In genomic region chr19:39285637-39286036, GRCm38 (mm10) we compare ENCODE assay signal across 46 mouse cellular contexts. TPM values are rescaled to one million over a fixed set of nuclear protein-coding genes. Genes with fewer than 3 reads are reported as not detected.
"Had no signal": no experiment of that assay in that cellular context is flagged by ENCODE, and none has a peak within 500 bp of the region (broad histone marks: within the 10 kb centered on the region; RNA-seq: fewer than 3 reads in every experiment).

No protein-coding gene starts in this region.

- H3K36me3 ChIP-seq: limb, embryonic 10.5 days; limb, embryonic 12.5 days; limb, embryonic 13.5 days; limb, embryonic 15.5 days; liver, embryonic 13.5 days; liver, embryonic 15.5 days; lung, embryonic 15.5 days; midbrain, embryonic 10.5 days; midbrain, embryonic 12.5 days; midbrain, embryonic 13.5 days; midbrain, embryonic 15.5 days; neural tube, embryonic 12.5 days had no signal

- H3K4me3 ChIP-seq: left cerebral cortex, adult 2 months; limb, embryonic 10.5 days; limb, embryonic 12.5 days; limb, embryonic 13.5 days; limb, embryonic 15.5 days; liver, embryonic 13.5 days; liver, embryonic 15.5 days; lung, embryonic 15.5 days; megakaryocyte, embryonic 14.5 days; midbrain, embryonic 10.5 days; midbrain, embryonic 12.5 days; midbrain, embryonic 13.5 days; midbrain, embryonic 15.5 days; myocyte; neural tube, embryonic 12.5 days had no signal

- H3K27ac ChIP-seq: left cerebral cortex, adult 2 months; limb, embryonic 10.5 days; limb, embryonic 12.5 days; limb, embryonic 13.5 days; limb, embryonic 15.5 days; liver, embryonic 13.5 days; liver, embryonic 14.5 days; liver, embryonic 15.5 days; lung, embryonic 15.5 days; macrophage; midbrain, embryonic 10.5 days; midbrain, embryonic 12.5 days; midbrain, embryonic 13.5 days; midbrain, embryonic 15.5 days; neural tube, embryonic 12.5 days had no signal

- H3K4me2 ChIP-seq: limb, embryonic 12.5 days; limb, embryonic 13.5 days; limb, embryonic 15.5 days; liver, embryonic 11.5 days; liver, embryonic 13.5 days; liver, embryonic 15.5 days; lung, embryonic 14.5 days; lung, embryonic 15.5 days; midbrain, embryonic 11.5 days; midbrain, embryonic 12.5 days; midbrain, embryonic 13.5 days; midbrain, embryonic 15.5 days; neural tube, embryonic 12.5 days had no signal

- ATAC-seq: lung, postnatal 0 days; midbrain, embryonic 13.5 days; midbrain, embryonic 15.5 days; midbrain, embryonic 16.5 days had no signal

- H3K27me3 ChIP-seq: limb, embryonic 12.5 days; limb, embryonic 13.5 days; limb, embryonic 15.5 days; liver, embryonic 13.5 days; liver, embryonic 15.5 days; lung, embryonic 15.5 days; megakaryocyte, embryonic 14.5 days; midbrain, embryonic 12.5 days; midbrain, embryonic 13.5 days; midbrain, embryonic 15.5 days; neural tube, embryonic 12.5 days had no signal

- DNase-seq: left cerebral cortex, postnatal 4 days; liver, embryonic 13.5 days; lung, adult 18-20 months; lung, adult 2 months; lung, embryonic 14.5 days; lung, postnatal 10 days; lung, postnatal 14 days; lung, postnatal 36 days; lung, postnatal 4 days; midbrain, embryonic 14.5 days had no signal

- H3K4me1 ChIP-seq: limb, embryonic 10.5 days; limb, embryonic 12.5 days; limb, embryonic 13.5 days; limb, embryonic 15.5 days; liver, embryonic 13.5 days; liver, embryonic 15.5 days; lung, embryonic 15.5 days; megakaryocyte, embryonic 14.5 days; midbrain, embryonic 10.5 days; midbrain, embryonic 12.5 days; midbrain, embryonic 13.5 days; midbrain, embryonic 15.5 days; neural tube, embryonic 12.5 days had no signal

- H3K9me3 ChIP-seq: limb, embryonic 10.5 days; limb, embryonic 15.5 days; liver, embryonic 13.5 days; liver, embryonic 15.5 days; lung, embryonic 15.5 days had no signal

- H3K9ac ChIP-seq: limb, embryonic 12.5 days; limb, embryonic 13.5 days; limb, embryonic 15.5 days; liver, embryonic 13.5 days; liver, embryonic 14.5 days; liver, embryonic 15.5 days; lung, embryonic 14.5 days; lung, embryonic 15.5 days; midbrain, embryonic 12.5 days; midbrain, embryonic 13.5 days; midbrain, embryonic 15.5 days; neural tube, embryonic 12.5 days had no signal

RNA-seq across cellular contexts. Expression of gene Cyp2c29, which starts 16.4 kb away (rescaled TPM):
- total RNA-seq: left cerebral cortex, adult 18-20 months; left cerebral cortex, adult 2 months; left cerebral cortex, adult 8-10 months; left cerebral cortex, postnatal 10 days; left cerebral cortex, postnatal 14 days; left cerebral cortex, postnatal 25 days; left cerebral cortex, postnatal 36 days; left cerebral cortex, postnatal 4 days; megakaryocyte progenitor cell, adult 5-6 weeks; megakaryocyte, adult 5-6 weeks; megakaryocyte-erythroid progenitor cell, adult 5-6 weeks; midbrain, postnatal 0 days; monocyte, adult 5-6 weeks had no signal
- polyA plus RNA-seq: limb, embryonic 10.5 days; limb, embryonic 11.5 days; limb, embryonic 12.5 days; limb, embryonic 13.5 days; limb, embryonic 14.5 days; limb, embryonic 15.5 days; liver, embryonic 11.5 days; liver, embryonic 13.5 days; liver, embryonic 14.5 days; liver, embryonic 15.5 days; liver, embryonic 16.5 days; lung, embryonic 15.5 days; lung, embryonic 16.5 days; lung, postnatal 0 days; macrophage; midbrain, embryonic 10.5 days; midbrain, embryonic 11.5 days; midbrain, embryonic 12.5 days; midbrain, embryonic 13.5 days; midbrain, embryonic 14.5 days; midbrain, embryonic 15.5 days; midbrain, embryonic 16.5 days; midbrain, postnatal 0 days; myocyte; neural tube, embryonic 11.5 days; neural tube, embryonic 12.5 days had no signal
